ENCODE assay signal across 7 mouse cellular contexts in the genomic region with DNA sequence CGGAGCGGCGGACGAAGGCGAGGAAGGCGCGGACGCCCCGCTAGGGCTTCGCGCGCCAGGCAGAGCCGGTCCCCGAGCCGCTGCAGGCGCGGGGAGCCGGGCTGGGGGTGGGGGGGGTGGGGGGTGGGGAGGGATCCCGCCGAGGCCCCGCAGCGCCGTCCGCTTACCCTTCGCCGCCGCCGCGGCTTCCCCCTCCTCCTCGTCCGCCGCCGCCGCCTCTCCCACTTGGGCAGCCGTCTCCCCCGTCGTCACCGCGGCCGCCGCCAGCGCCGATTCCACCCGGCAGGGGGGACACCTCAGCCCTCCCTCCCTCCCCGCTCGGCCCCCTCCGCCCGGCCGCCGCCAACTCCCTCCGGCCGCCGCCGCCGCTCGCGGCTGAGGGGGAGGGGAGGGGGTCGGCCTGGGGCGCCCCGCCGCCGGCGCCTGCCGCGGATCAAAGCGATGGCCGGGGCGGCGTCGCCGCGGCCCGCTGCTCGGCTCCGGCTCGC. TPM values are rescaled to one million over a fixed set of nuclear protein-coding genes. Genes with fewer than 3 reads are reported as not detected.
DNase-seq lines count a peak whose midpoint lies in the region; ATAC-seq and TF ChIP-seq lines count a peak whose summit lies in the region.

No protein-coding gene starts in this region.

- H3K4me1 ChIP-seq in E14TG2a.4 (replicated peaks; ENCODE audit: low read depth, low read length): peaks cover 32% of the 10 kb centered on the region
- peaks cover 18% of the 10 kb centered on the region for H3K4me1 ChIP-seq in embryonic facial prominence, embryonic 13.5 days

- 0% methylated on average over 4 of the region's 76 CpGs for WGBS in embryonic facial prominence, embryonic 13.5 days

- H3K27ac ChIP-seq in embryonic facial prominence, embryonic 13.5 days: peak overlapping the region; percentile 99

- TF ChIP-seq CTCF in E14TG2a.4 (conservative IDR thresholded peaks at IDR 0.05; ENCODE audit: low read length): no peak

- H3K9me3 ChIP-seq in E14TG2a.4 (ENCODE audit: low read length): no peaks in the 10 kb centered on the region
- no peaks in the 10 kb centered on the region for H3K9me3 ChIP-seq in embryonic facial prominence, embryonic 13.5 days

- intact Hi-C loops in heart, postnatal 10 days (cut with DNase I): loop anchor here (2.0 to 10.0 kb wide), 3 partner anchors 19 to 271 kb away; a partner anchor contains a TSS

- peak overlapping the region; percentile 89 for H3K4me3 ChIP-seq in E14TG2a.4 (replicated peaks; ENCODE audit: low read length)
- peak overlapping the region; percentile 71 for H3K4me3 ChIP-seq in embryonic facial prominence, embryonic 13.5 days

- no peaks in the 10 kb centered on the region for H3K36me3 ChIP-seq in E14TG2a.4 (ENCODE audit: insufficient read depth, low read length)
- 0 out of 2 replicates have a peak, but pooled peaks cover 8% of the 10 kb centered on the region for H3K36me3 ChIP-seq in embryonic facial prominence, embryonic 13.5 days

- peak; percentile 63 to 85 for DNase-seq in adrenal gland, adult (ENCODE audit: inconsistent age in 2 of 2, low spot score in 1 of 2)
- DNase-seq in heart, postnatal 10 days: peak; percentile 67 to 68
- DNase-seq in layer of hippocampus, postnatal 36 days: peak; percentile 41 to 47
- peak; percentile 66 to 68 for DNase-seq in spleen, postnatal 10 days (ENCODE audit: low spot score in 2 of 2)

- ATAC-seq in embryonic facial prominence, embryonic 13.5 days (ENCODE audit: insufficient number of reproducible peaks, insufficient read depth, low FRiP score, low TSS enrichment, low read depth): peak; percentile 70
- peak; percentile 6; the same call in 1 of the 2 replicates for ATAC-seq in megakaryocyte progenitor cell, adult 5-6 weeks (replicated peaks; ENCODE audit: poor library complexity)

- H3K4me2 ChIP-seq in embryonic facial prominence, embryonic 13.5 days: peak overlapping the region; percentile 79

- no peaks in the 10 kb centered on the region for H3K27me3 ChIP-seq in E14TG2a.4 (ENCODE audit: insufficient read depth, low read length)
- H3K27me3 ChIP-seq in embryonic facial prominence, embryonic 13.5 days: no peaks in the 10 kb centered on the region

- peak overlapping the region; percentile 99 for H3K9ac ChIP-seq in embryonic facial prominence, embryonic 13.5 days

RNA-seq across cellular contexts. Expression of a gene that starts 0.4 kb away (rescaled TPM):
- polyA plus RNA-seq in embryonic facial prominence, embryonic 13.5 days (2015; fragmentation: Nextera tagmentation; extraction: Ambion mirVana): 28.7 and 28.8 TPM in 2 replicates
- 10 to 100 TPM; 54.9 to 55.7 TPM for total RNA-seq in heart, postnatal 10 days (2021)
- 10 to 100 TPM; 58.5 to 60.6 TPM for total RNA-seq in layer of hippocampus, postnatal 36 days (2021)
- 157 and 200 TPM in 2 replicates for total RNA-seq in megakaryocyte progenitor cell, adult 5-6 weeks (2015)
- 51.8 and 68.7 TPM in 2 replicates for total RNA-seq in megakaryocyte progenitor cell, adult 5-6 weeks (2017)

Comparison
In these comparisons a context has a peak if more than half of its experiments do, and no peak if none do; other contexts are left out.
1. Peak in every context shown above with its lines: DNase-seq, ATAC-seq, H3K4me3 ChIP-seq and H3K27ac ChIP-seq.